Mouse (Mus musculus): ENCODE measurements around the gene Zbtb46. TPM values are rescaled to one million over a fixed set of nuclear protein-coding genes. Genes with fewer than 3 reads are reported as not detected.
A peak's percentile ranks its signal among the peaks of the same experiment; 100 is the strongest.

Gene Zbtb46
- polyA plus RNA-seq, 1 experiment from 2014 or later, result 9.1 TPM

GRCm38 (mm10) chr2:181458411-181459152 lies 644 bp downstream of the Zbtb46 start:
- H3K27me3 ChIP-seq (ENCODE audit: control insufficient read depth, insufficient read depth, low read length), result no peaks in the 10 kb centered on the region
- H3K9me3 ChIP-seq (ENCODE audit: control insufficient read depth, low read depth, low read length), result no peaks in the 10 kb centered on the region
- H3K27ac ChIP-seq (ENCODE audit: low read length), result peak overlapping the region; percentile 55
- no peaks in the 10 kb centered on the region for H3K36me3 ChIP-seq (ENCODE audit: control insufficient read depth, insufficient read depth, low read length)
- H3K4me1 ChIP-seq (ENCODE audit: control insufficient read depth, insufficient read depth, low read length), result peaks cover 9% of the 10 kb centered on the region
- no peak for ATAC-seq (ENCODE audit: insufficient number of reproducible peaks, insufficient read depth, low FRiP score, low read depth)
- H3K9ac ChIP-seq (replicated peaks; ENCODE audit: low read depth, low read length), result peak overlapping the region; percentile 82
- 0% methylated on average over 59 of the region's 72 CpGs for WGBS
- H3K4me3 ChIP-seq (ENCODE audit: low read depth, low read length), result peak overlapping the region; percentile 95
- H3K4me2 ChIP-seq (replicated peaks; ENCODE audit: low read depth, low read length), result peak overlapping the region; percentile 98

GRCm38 (mm10) chr2:181457831-181458230 lies 1.4 kb downstream of the Zbtb46 start:
- no peaks in the 10 kb centered on the region for H3K36me3 ChIP-seq (ENCODE audit: control insufficient read depth, insufficient read depth, low read length)
- WGBS, result 3% methylated on average over 15 of the region's 15 CpGs
- peaks cover 9% of the 10 kb centered on the region for H3K4me1 ChIP-seq (ENCODE audit: control insufficient read depth, insufficient read depth, low read length)
- peak overlapping the region; percentile 95 for H3K4me3 ChIP-seq (ENCODE audit: low read depth, low read length)
- no peak for ATAC-seq (ENCODE audit: insufficient number of reproducible peaks, insufficient read depth, low FRiP score, low read depth)
- H3K9me3 ChIP-seq (ENCODE audit: control insufficient read depth, low read depth, low read length), result no peaks in the 10 kb centered on the region
- peak overlapping the region; percentile 98 for H3K4me2 ChIP-seq (replicated peaks; ENCODE audit: low read depth, low read length)
- H3K27ac ChIP-seq (ENCODE audit: low read length), result no peak overlapping the region
- no peaks in the 10 kb centered on the region for H3K27me3 ChIP-seq (ENCODE audit: control insufficient read depth, insufficient read depth, low read length)
- H3K9ac ChIP-seq (replicated peaks; ENCODE audit: low read depth, low read length), result peak overlapping the region; percentile 82; the same call in 1 of the 2 replicates

- 64% methylated on average over 2 of the region's 2 CpGs for WGBS
- no peaks in the 10 kb centered on the region for H3K9me3 ChIP-seq (ENCODE audit: control insufficient read depth, low read depth, low read length)
- no peak overlapping the region for H3K27ac ChIP-seq (ENCODE audit: low read length)
- ATAC-seq (ENCODE audit: insufficient number of reproducible peaks, insufficient read depth, low FRiP score, low read depth), result no peak
- no peaks in the 10 kb centered on the region for H3K36me3 ChIP-seq (ENCODE audit: control insufficient read depth, insufficient read depth, low read length)
- H3K4me2 ChIP-seq (replicated peaks; ENCODE audit: low read depth, low read length), result no peak overlapping the region
- no peaks in the 10 kb centered on the region for H3K27me3 ChIP-seq (ENCODE audit: control insufficient read depth, insufficient read depth, low read length)
- H3K4me3 ChIP-seq (ENCODE audit: low read depth, low read length), result no peak overlapping the region
- no peak overlapping the region for H3K9ac ChIP-seq (replicated peaks; ENCODE audit: low read depth, low read length)
- H3K4me1 ChIP-seq (ENCODE audit: control insufficient read depth, insufficient read depth, low read length), result peaks cover 9% of the 10 kb centered on the region
These were observed 3.3 kb downstream of the Zbtb46 start for GRCm38 (mm10) chr2:181455899-181456298.

GRCm38 (mm10) chr2:181453274-181453673 lies 6.0 kb downstream of the Zbtb46 start:
- ATAC-seq (ENCODE audit: insufficient number of reproducible peaks, insufficient read depth, low FRiP score, low read depth), result no peak
- no peaks in the 10 kb centered on the region for H3K9me3 ChIP-seq (ENCODE audit: control insufficient read depth, low read depth, low read length)
- H3K4me3 ChIP-seq (ENCODE audit: low read depth, low read length), result no peak overlapping the region
- H3K4me2 ChIP-seq (replicated peaks; ENCODE audit: low read depth, low read length), result no peak overlapping the region
- H3K27me3 ChIP-seq (ENCODE audit: control insufficient read depth, insufficient read depth, low read length), result no peaks in the 10 kb centered on the region
- 0 out of 2 replicates have a peak, but pooled peaks cover 5% of the 10 kb centered on the region for H3K4me1 ChIP-seq (ENCODE audit: control insufficient read depth, insufficient read depth, low read length)
- 39% methylated on average over 1 of the region's 1 CpGs for WGBS
- H3K27ac ChIP-seq (ENCODE audit: low read length), result no peak overlapping the region
- no peak overlapping the region for H3K9ac ChIP-seq (replicated peaks; ENCODE audit: low read depth, low read length)
- no peaks in the 10 kb centered on the region for H3K36me3 ChIP-seq (ENCODE audit: control insufficient read depth, insufficient read depth, low read length)

GRCm38 (mm10) chr2:181452181-181452580 lies 7.0 kb downstream of the Zbtb46 start:
- Histone ChIP-seq H3K27ac (ENCODE audit: low read length) (no peak overlapping the region), H3K4me1 (ENCODE audit: control insufficient read depth, insufficient read depth, low read length) (no peaks in the 10 kb centered on the region), H3K9me3 (ENCODE audit: control insufficient read depth, low read depth, low read length) (no peaks in the 10 kb centered on the region), H3K27me3 (ENCODE audit: control insufficient read depth, insufficient read depth, low read length) (no peaks in the 10 kb centered on the region), H3K9ac (replicated peaks; ENCODE audit: low read depth, low read length) (no peak overlapping the region), H3K4me2 (replicated peaks; ENCODE audit: low read depth, low read length) (no peak overlapping the region), H3K4me3 (ENCODE audit: low read depth, low read length) (no peak overlapping the region), H3K36me3 (ENCODE audit: control insufficient read depth, insufficient read depth, low read length) (no peaks in the 10 kb centered on the region)
- WGBS, result 70% methylated on average over 4 of the region's 4 CpGs
- no peak for ATAC-seq (ENCODE audit: insufficient number of reproducible peaks, insufficient read depth, low FRiP score, low read depth)

GRCm38 (mm10) chr2:181443016-181443415 lies 16.2 kb downstream of the Zbtb46 start:
- no peaks in the 10 kb centered on the region for H3K4me1 ChIP-seq (ENCODE audit: control insufficient read depth, insufficient read depth, low read length)
- no peaks in the 10 kb centered on the region for H3K9me3 ChIP-seq (ENCODE audit: control insufficient read depth, low read depth, low read length)
- H3K4me3 ChIP-seq (ENCODE audit: low read depth, low read length), result no peak overlapping the region
- WGBS, result 88% methylated on average over 2 of the region's 2 CpGs
- no peak overlapping the region for H3K27ac ChIP-seq (ENCODE audit: low read length)
- no peaks in the 10 kb centered on the region for H3K27me3 ChIP-seq (ENCODE audit: control insufficient read depth, insufficient read depth, low read length)
- H3K4me2 ChIP-seq (replicated peaks; ENCODE audit: low read depth, low read length), result no peak overlapping the region
- no peak for ATAC-seq (ENCODE audit: insufficient number of reproducible peaks, insufficient read depth, low FRiP score, low read depth)
- H3K9ac ChIP-seq (replicated peaks; ENCODE audit: low read depth, low read length), result no peak overlapping the region
- no peaks in the 10 kb centered on the region for H3K36me3 ChIP-seq (ENCODE audit: control insufficient read depth, insufficient read depth, low read length)

GRCm38 (mm10) chr2:181438176-181438575 lies 21.1 kb downstream of the Zbtb46 start:
- 86% methylated on average over 4 of the region's 4 CpGs for WGBS
- Histone ChIP-seq H3K9ac (replicated peaks; ENCODE audit: low read depth, low read length) (no peak overlapping the region), H3K4me3 (ENCODE audit: low read depth, low read length) (no peak overlapping the region), H3K9me3 (ENCODE audit: control insufficient read depth, low read depth, low read length) (no peaks in the 10 kb centered on the region), H3K4me1 (ENCODE audit: control insufficient read depth, insufficient read depth, low read length) (no peaks in the 10 kb centered on the region), H3K27me3 (ENCODE audit: control insufficient read depth, insufficient read depth, low read length) (no peaks in the 10 kb centered on the region), H3K27ac (ENCODE audit: low read length) (no peak overlapping the region), H3K36me3 (ENCODE audit: control insufficient read depth, insufficient read depth, low read length) (no peaks in the 10 kb centered on the region), H3K4me2 (replicated peaks; ENCODE audit: low read depth, low read length) (no peak overlapping the region)
- no peak for ATAC-seq (ENCODE audit: insufficient number of reproducible peaks, insufficient read depth, low FRiP score, low read depth)

- no peak for ATAC-seq (ENCODE audit: insufficient number of reproducible peaks, insufficient read depth, low FRiP score, low read depth)
- no peaks in the 10 kb centered on the region for H3K36me3 ChIP-seq (ENCODE audit: control insufficient read depth, insufficient read depth, low read length)
- no peak overlapping the region for H3K4me2 ChIP-seq (replicated peaks; ENCODE audit: low read depth, low read length)
- WGBS, result 80% methylated on average over 2 of the region's 2 CpGs
- no peaks in the 10 kb centered on the region for H3K9me3 ChIP-seq (ENCODE audit: control insufficient read depth, low read depth, low read length)
- no peak overlapping the region for H3K4me3 ChIP-seq (ENCODE audit: low read depth, low read length)
- no peak overlapping the region for H3K9ac ChIP-seq (replicated peaks; ENCODE audit: low read depth, low read length)
- no peaks in the 10 kb centered on the region for H3K27me3 ChIP-seq (ENCODE audit: control insufficient read depth, insufficient read depth, low read length)
- H3K27ac ChIP-seq (ENCODE audit: low read length), result no peak overlapping the region
- H3K4me1 ChIP-seq (ENCODE audit: control insufficient read depth, insufficient read depth, low read length), result no peaks in the 10 kb centered on the region
These were observed 23.0 kb downstream of the Zbtb46 start for GRCm38 (mm10) chr2:181436246-181436645.

- no peak for ATAC-seq (ENCODE audit: insufficient number of reproducible peaks, insufficient read depth, low FRiP score, low read depth)
- Histone ChIP-seq H3K4me1 (ENCODE audit: control insufficient read depth, insufficient read depth, low read length) (no peaks in the 10 kb centered on the region), H3K9me3 (ENCODE audit: control insufficient read depth, low read depth, low read length) (no peaks in the 10 kb centered on the region), H3K36me3 (ENCODE audit: control insufficient read depth, insufficient read depth, low read length) (peaks cover 15% of the 10 kb centered on the region), H3K4me2 (replicated peaks; ENCODE audit: low read depth, low read length) (no peak overlapping the region), H3K9ac (replicated peaks; ENCODE audit: low read depth, low read length) (no peak overlapping the region), H3K4me3 (ENCODE audit: low read depth, low read length) (no peak overlapping the region), H3K27ac (ENCODE audit: low read length) (no peak overlapping the region), H3K27me3 (ENCODE audit: control insufficient read depth, insufficient read depth, low read length) (no peaks in the 10 kb centered on the region)
- WGBS, result 87% methylated on average over 9 of the region's 9 CpGs
These were observed 35.4 kb downstream of the Zbtb46 start for GRCm38 (mm10) chr2:181423834-181424233.

Data from stomach, embryonic 14.5 days (tissue).